Mouse (Mus musculus): ENCODE data around the gene Ifngr1.

Gene Ifngr1

DNA sequence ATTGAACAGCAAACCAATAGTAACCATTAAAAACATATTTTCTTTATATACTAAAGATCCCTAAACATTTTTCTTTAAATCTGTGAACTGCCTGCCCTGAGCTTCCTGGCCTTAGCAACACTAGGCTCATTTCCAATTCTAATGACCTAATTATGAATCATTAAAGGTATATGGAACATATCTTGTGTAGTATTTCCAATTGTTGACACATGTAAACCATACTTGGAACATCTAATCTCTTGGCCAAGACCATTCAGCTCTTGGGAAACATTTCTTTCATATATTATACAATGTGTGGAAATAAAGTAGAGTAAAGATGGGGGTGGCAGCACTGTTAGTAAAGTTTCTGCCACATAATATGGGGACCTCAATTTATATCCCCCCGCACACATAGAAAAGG lies 47.9 kb downstream of the Ifngr1 start:
- DNase-seq (ENCODE audit: low spot score in 2 of 2) = no peak

DNA sequence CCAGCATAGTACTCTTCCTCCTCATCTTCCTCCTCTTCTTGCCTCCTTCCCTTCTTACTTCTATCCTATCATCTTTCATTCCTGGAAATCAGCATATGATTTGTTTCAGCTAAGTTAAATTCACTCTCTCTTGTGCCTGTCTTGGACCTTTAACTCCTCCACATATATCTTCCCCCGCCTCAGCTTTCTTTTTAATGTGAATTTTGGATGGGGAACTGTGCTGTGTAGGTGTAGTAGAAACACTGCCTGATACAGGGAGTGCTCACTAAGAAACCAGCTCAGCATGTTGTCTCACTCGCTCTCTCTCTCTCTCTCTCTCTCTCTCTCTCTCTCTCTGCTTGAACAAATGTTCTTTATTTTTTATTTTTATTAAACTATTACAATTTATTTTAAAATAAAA lies 53.4 kb downstream of the Ifngr1 start:
- no peak for DNase-seq (ENCODE audit: low spot score in 2 of 2)

DNA sequence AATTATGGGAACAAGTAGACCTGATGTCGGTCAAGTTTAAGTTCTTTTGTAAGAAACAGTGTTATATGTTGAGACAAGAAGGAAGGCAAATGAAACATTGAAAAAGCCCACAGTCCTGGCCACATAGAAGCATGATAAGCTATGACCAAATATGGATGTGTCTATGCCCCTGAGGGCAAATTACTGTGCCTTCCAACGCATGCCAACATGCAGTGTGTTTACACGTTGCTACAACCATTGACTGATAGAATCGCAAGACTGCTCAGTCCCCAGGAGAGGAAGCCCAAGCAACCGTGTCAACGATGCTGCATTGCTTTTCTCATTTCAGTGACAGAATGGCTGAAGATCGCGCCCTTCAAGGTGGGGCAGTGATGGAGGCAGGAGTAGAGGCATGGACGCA lies 65.7 kb downstream of the Ifngr1 start:
- no peak for DNase-seq (ENCODE audit: low spot score in 2 of 2)

Data from right cerebral cortex, postnatal 10 days (tissue).